Mouse (Mus musculus): ENCODE measurements at regions not wholly inside any gene's neighbourhood (a gene's known extent, or its start where the extent isn't known, plus 50 kb on each side); places are given as distances from the start of the nearest gene placed in this dataset.

GRCm38 (mm10) chr2:166492421-166492820 is 221.2 kb downstream of the Prex1 start:
- no peak overlapping the region for H3K9ac ChIP-seq (replicated peaks)
- no peak overlapping the region for H3K4me2 ChIP-seq (ENCODE audit: low read depth)
- 0 out of 4 replicates have a peak, but pooled peaks cover 0 to 3% of the 10 kb centered on the region in 2 experiments for H3K4me1 ChIP-seq (replicated peaks; ENCODE audit: control insufficient read depth in 2 of 2, insufficient read depth in 2 of 2, low read length in 1 of 2)
- no peak overlapping the region for H3K4me3 ChIP-seq (ENCODE audit: insufficient read depth in 1 of 2, low read depth in 2 of 2, low read length in 2 of 2)
- no peaks in the 10 kb centered on the region for H3K36me3 ChIP-seq (replicated peaks; ENCODE audit: control insufficient read depth, insufficient read depth, low read depth)
- 57% methylated on average over 12 of the region's 12 CpGs for WGBS (ENCODE audit: insufficient replicate concordance)
- H3K27ac ChIP-seq = no peak overlapping the region
- ATAC-seq (ENCODE audit: insufficient read depth) = no peak
- H3K27me3 ChIP-seq (ENCODE audit: control insufficient read depth, insufficient read depth, low read length) = no peaks in the 10 kb centered on the region
- DNase-seq (ENCODE audit: low read depth in 3 of 3, low spot score in 3 of 3) = no peak
- TF ChIP-seq EP300 (IDR thresholded peaks at IDR 0.05; ENCODE audit: low read depth) = no peak
- no peaks in the 10 kb centered on the region for H3K9me3 ChIP-seq (ENCODE audit: control insufficient read depth, low read length)

GRCm38 (mm10) chr2:166491861-166492260 is 221.8 kb downstream of the Prex1 start:
- H3K4me1 ChIP-seq (replicated peaks; ENCODE audit: control insufficient read depth in 2 of 2, insufficient read depth in 2 of 2, low read length in 1 of 2) = 0 out of 4 replicates have a peak, but pooled peaks cover 0 to 3% of the 10 kb centered on the region in 2 experiments
- no peaks in the 10 kb centered on the region for H3K27me3 ChIP-seq (ENCODE audit: control insufficient read depth, insufficient read depth, low read length)
- H3K27ac ChIP-seq = no peak overlapping the region
- H3K4me2 ChIP-seq (ENCODE audit: low read depth) = no peak overlapping the region
- H3K9me3 ChIP-seq (ENCODE audit: control insufficient read depth, low read length) = no peaks in the 10 kb centered on the region
- TF ChIP-seq EP300 (IDR thresholded peaks at IDR 0.05; ENCODE audit: low read depth) (no peak), CTCF (IDR thresholded peaks at IDR 0.05; ENCODE audit: low read depth) (no peak)
- 10% methylated on average over 6 of the region's 6 CpGs for WGBS (ENCODE audit: insufficient replicate concordance)
- ATAC-seq (ENCODE audit: insufficient read depth) (no peak), DNase-seq (ENCODE audit: low read depth in 3 of 3, low spot score in 3 of 3) (no peak)
- no peaks in the 10 kb centered on the region for H3K36me3 ChIP-seq (replicated peaks; ENCODE audit: control insufficient read depth, insufficient read depth, low read depth)
- H3K9ac ChIP-seq (replicated peaks) = no peak overlapping the region
- no peak overlapping the region for H3K4me3 ChIP-seq (ENCODE audit: insufficient read depth in 1 of 2, low read depth in 2 of 2, low read length in 2 of 2)

GRCm38 (mm10) chr2:166489041-166489872 is 224.4 kb downstream of the Prex1 start:
- Histone ChIP-seq H3K9ac (replicated peaks) (no peak overlapping the region), H3K36me3 (replicated peaks; ENCODE audit: control insufficient read depth, insufficient read depth, low read depth) (no peaks in the 10 kb centered on the region), H3K4me1 (replicated peaks; ENCODE audit: control insufficient read depth in 2 of 2, insufficient read depth in 2 of 2, low read length in 1 of 2) (0 out of 4 replicates have a peak, but pooled peaks cover 0 to 3% of the 10 kb centered on the region in 2 experiments), H3K27ac (no peak overlapping the region), H3K4me2 (ENCODE audit: low read depth) (no peak overlapping the region), H3K4me3 (ENCODE audit: insufficient read depth in 1 of 2, low read depth in 2 of 2, low read length in 2 of 2) (no peak overlapping the region), H3K9me3 (ENCODE audit: control insufficient read depth, low read length) (no peaks in the 10 kb centered on the region), H3K27me3 (ENCODE audit: control insufficient read depth, insufficient read depth, low read length) (no peaks in the 10 kb centered on the region)
- no peak for ATAC-seq (ENCODE audit: insufficient read depth)
- TF ChIP-seq EP300 (IDR thresholded peaks at IDR 0.05; ENCODE audit: low read depth) (no peak), CTCF (IDR thresholded peaks at IDR 0.05; ENCODE audit: low read depth) (no peak)
- no peak for DNase-seq (ENCODE audit: low read depth in 3 of 3, low spot score in 3 of 3)
- 60% methylated on average over 15 of the region's 15 CpGs for WGBS (ENCODE audit: insufficient replicate concordance)

GRCm38 (mm10) chr2:166487688-166488087 is 225.9 kb downstream of the Prex1 start:
- Histone ChIP-seq H3K4me1 (replicated peaks; ENCODE audit: control insufficient read depth in 2 of 2, insufficient read depth in 2 of 2, low read length in 1 of 2) (0 out of 4 replicates have a peak, but pooled peaks cover 0 to 3% of the 10 kb centered on the region in 2 experiments), H3K36me3 (replicated peaks; ENCODE audit: control insufficient read depth, insufficient read depth, low read depth) (no peaks in the 10 kb centered on the region), H3K4me2 (ENCODE audit: low read depth) (no peak overlapping the region), H3K27ac (no peak overlapping the region), H3K9ac (replicated peaks) (no peak overlapping the region), H3K27me3 (ENCODE audit: control insufficient read depth, insufficient read depth, low read length) (no peaks in the 10 kb centered on the region), H3K9me3 (ENCODE audit: control insufficient read depth, low read length) (no peaks in the 10 kb centered on the region), H3K4me3 (ENCODE audit: insufficient read depth in 1 of 2, low read depth in 2 of 2, low read length in 2 of 2) (no peak overlapping the region)
- DNase-seq (ENCODE audit: low read depth in 3 of 3, low spot score in 3 of 3) (no peak), ATAC-seq (ENCODE audit: insufficient read depth) (no peak)
- TF ChIP-seq EP300 (IDR thresholded peaks at IDR 0.05; ENCODE audit: low read depth) (no peak), CTCF (IDR thresholded peaks at IDR 0.05; ENCODE audit: low read depth) (no peak)
- WGBS (ENCODE audit: insufficient replicate concordance) = 82% methylated on average over 15 of the region's 15 CpGs

GRCm38 (mm10) chr2:166485788-166486187 is 227.8 kb downstream of the Prex1 start:
- Histone ChIP-seq H3K4me1 (replicated peaks; ENCODE audit: control insufficient read depth in 2 of 2, insufficient read depth in 2 of 2, low read length in 1 of 2) (no peaks in the 10 kb centered on the region), H3K9me3 (ENCODE audit: control insufficient read depth, low read length) (no peaks in the 10 kb centered on the region), H3K4me3 (ENCODE audit: insufficient read depth in 1 of 2, low read depth in 2 of 2, low read length in 2 of 2) (no peak overlapping the region), H3K9ac (replicated peaks) (no peak overlapping the region), H3K36me3 (replicated peaks; ENCODE audit: control insufficient read depth, insufficient read depth, low read depth) (no peaks in the 10 kb centered on the region), H3K27ac (no peak overlapping the region), H3K27me3 (ENCODE audit: control insufficient read depth, insufficient read depth, low read length) (no peaks in the 10 kb centered on the region), H3K4me2 (ENCODE audit: low read depth) (no peak overlapping the region)
- DNase-seq (ENCODE audit: low read depth in 3 of 3, low spot score in 3 of 3) (no peak), ATAC-seq (ENCODE audit: insufficient read depth) (no peak)
- 47% methylated on average over 4 of the region's 4 CpGs for WGBS (ENCODE audit: insufficient replicate concordance)
- no peak for TF ChIP-seq EP300 (IDR thresholded peaks at IDR 0.05; ENCODE audit: low read depth)
- TF ChIP-seq CTCF (IDR thresholded peaks at IDR 0.05; ENCODE audit: low read depth) = no peak
